Mouse (Mus musculus) frontal cortex, postnatal 25 days (tissue): ENCODE results near the gene Meis3.

Source experiments
- DNase-seq, 2 experiments: peaks; one replicate each; pipeline ENCODE4 v3.0.0; 2022; ENCODE audit warnings: low spot score in 2 of 2

The Meis3 gene

DNA sequence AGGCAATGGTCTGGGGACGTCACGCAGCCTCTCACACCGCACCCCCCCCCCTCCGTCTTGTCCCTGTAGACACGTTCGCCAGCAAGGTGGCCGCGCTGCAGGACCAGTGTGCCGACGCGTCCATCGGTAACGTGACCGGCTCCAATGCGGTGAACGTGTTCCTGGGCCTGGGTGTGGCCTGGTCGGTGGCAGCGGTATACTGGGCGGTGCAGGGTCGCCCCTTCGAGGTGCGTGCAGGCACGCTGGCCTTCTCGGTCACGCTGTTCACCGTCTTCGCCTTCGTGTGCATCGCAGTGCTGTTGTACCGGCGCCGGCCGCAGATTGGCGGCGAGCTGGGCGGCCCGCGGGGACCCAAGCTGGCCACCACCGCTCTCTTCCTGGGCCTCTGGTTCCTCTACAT is 16.2 kb upstream of the Meis3 start:
- DNase-seq, result no peak

DNA sequence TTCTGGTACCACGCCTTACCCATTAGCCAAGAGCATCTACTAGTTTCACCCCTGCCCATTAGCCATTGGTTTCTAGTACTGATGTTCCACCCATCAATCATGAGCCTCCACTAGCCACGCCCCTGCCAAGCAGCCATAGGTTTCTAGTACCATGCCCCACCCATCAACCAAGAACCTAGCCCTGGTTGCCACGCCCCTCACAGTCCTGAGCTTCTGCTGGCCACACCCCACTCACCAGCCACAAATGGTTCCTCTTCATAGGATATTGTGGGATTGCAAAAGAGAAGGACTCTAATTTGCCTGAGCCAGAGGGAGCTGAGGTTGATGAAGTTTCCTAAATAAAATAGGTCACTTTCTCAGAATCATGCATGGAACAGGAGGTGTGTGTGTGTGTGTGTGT is 14.2 kb upstream of the Meis3 start:
- DNase-seq, result no peak

DNA sequence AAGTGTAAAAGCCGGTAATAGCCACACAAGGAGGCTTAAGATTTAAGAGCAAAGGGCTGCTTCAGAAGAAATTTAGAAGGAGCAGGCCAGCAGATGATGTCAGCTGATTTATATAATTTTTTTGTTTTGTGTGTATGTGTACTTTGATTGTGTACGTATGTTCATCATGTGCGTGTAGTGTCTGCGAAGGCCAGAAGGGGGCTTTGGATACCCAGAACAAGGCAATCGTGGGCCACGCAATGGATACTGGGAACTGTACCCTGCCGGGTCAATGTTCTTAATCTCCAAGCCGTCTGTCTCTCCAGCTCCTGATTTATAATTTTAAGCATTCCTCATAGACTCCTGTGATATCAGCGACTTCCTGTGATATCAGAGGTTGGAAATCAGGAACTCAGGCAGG is 13.6 kb upstream of the Meis3 start:
- DNase-seq, result no peak

DNA sequence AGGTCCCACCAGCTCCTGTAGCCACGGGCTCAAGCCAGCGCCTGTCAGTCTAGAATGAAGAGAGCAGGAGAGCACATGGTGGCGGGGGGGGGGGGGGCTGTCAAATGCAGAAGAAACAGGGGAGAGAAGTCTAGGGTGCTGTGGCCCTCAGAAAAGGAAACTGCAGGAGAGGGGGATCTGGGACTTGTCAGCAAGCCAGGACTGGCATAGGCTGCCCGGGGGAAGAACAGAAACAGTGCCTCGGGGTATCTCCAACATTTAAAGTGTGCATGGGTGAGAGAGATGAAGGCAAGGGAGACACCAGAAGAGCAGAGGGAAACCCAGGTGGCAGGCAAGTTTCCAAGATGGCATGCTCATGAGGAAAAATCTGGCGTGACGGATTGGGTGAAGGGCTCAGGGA is 12.9 kb upstream of the Meis3 start:
- no peak for DNase-seq

DNA sequence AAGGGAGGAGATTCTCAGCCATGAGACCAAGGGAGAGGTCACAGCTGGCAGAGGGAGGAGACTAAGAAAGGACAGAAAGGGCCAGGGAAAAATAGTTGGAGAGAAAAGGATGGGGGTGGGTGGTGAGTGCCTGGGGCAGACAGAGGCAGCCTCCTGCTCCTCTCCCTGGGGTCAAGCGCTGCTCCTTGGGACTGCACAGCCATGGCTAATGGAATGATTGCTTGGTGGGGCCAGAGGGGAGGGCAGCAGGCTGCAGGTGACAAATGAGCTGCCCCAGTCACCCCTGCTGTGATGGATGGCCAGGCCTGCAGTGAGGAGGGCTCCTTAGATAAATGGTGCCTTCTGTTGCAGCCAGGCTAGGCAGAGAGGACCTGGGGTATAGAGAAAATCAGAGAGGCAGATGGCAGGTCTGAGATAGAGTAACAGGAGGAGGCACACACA is 2.7 kb upstream of the Meis3 start:
- no peak for DNase-seq

DNA sequence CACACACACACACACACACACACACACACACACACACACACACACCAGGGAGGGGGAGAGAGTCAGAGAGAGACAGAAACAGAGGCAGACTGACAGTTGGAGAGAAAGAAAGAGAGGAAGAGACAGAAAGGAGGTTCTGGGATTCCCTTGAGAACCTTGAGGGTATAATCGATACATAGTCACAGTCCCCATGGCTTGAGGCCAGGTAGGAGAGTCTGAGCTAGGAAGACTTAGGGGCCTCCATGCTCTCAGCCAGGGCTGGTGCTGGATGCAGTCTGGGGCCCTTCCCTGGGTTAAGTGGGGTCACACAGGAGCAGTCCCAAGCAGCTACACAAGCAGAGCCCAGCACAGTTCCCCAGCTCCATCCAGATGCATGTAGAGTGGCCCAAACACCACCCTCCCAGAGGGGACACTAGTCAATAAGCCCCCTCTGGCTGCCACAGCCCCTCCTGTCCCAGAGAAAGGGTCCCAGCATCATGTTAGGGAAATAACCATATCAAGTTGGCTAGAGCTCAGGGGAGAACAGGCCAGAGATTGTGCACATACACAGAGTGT is 2.2 kb upstream of the Meis3 start:
- no peak for DNase-seq

DNA sequence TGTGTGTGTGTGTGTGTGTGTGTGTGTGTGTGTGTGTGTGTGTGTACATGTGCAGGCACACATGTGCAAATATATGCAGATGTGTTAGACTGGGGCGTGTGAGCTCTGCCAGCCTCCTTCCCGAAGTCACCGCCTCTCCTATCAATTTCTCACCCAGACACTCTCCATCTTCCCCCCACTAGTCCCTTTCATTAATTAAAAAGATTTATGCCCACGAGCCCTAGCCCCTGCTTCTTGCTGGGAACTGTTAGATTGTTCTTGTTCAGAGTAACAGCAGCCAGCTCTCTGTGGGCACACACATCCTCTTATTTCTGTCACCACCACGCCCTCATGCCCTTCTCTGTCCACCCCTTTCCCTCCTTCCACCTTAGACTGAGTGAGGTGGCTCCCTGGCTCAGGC is 1.7 kb upstream of the Meis3 start:
- no peak for DNase-seq

DNA sequence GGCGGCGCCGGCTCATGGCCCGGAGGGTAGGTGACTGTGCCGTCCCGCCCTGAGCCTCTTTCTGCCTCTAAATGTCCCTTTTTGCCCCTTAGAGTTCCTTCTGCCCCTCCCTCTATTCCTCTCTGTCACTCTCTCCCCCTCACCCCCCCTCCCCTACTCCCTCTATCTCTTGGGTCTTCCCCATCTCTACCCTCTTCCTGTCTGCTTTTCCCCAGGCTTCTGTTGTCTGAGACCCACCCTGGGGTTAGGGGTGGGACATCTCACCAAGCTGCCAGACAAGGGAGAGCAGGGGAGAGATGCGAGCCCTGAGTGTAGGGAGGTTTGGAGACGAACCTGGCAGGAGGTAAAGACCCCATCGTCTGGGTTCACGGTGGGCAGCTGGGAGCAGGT is 647 bp downstream of the Meis3 start:
- DNase-seq, result no peak

DNA sequence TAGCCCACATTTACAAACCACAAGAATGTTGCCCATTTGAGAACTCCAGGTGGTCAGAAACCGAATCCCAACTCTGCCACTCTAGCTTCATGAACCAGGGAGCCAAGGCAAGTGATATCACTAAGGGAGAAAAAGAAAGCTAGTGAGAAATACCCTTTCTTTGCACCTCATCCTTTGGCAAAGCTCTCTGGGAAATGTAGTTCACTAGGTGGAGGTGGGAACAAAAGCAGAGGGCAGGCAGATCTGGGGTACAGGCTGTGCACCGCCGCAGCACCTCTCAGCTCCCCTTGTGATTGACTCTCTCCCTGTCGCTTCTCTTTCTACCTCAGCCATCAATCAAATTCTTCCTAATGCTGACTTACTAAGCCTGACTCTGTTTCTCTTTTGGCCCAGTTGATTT is 3.2 kb downstream of the Meis3 start:
- DNase-seq, result no peak

DNA sequence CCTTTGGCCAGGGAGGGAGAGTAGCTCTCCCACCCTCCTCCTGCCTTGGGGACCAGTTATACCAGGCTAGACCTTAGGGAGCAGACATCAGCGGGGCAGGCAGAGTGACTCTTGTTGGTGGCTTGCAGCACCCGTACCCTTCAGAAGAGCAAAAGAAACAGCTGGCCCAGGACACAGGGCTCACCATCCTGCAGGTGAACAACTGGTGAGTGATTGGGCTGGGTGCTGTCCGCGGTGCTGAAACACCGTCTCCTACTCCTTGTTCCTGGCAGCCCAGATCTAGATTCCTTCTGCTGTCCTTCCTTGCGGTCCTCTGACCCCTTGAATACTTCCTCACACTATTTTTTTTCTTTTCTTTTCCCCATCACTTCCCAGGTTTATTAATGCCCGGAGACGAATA is 8.8 kb downstream of the Meis3 start:
- no peak for DNase-seq

DNA sequence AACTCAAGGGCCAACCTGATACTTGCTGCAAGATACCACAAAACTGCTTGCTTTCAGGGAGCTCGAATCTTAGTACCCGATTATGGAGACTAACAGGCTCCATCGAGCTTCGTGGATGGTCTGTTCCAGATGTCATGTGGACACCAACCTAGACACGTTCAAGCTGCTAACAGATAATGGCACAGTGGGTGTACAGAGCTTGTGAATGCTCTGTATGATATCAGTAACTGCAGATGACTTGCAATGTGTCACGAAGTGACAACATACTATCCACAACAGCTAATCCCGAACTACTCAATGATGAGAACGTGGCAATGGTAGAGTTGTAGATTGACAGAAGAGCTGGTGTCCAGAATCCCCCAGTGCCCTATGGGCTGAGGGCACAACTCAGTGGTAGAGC is 12.6 kb downstream of the Meis3 start:
- DNase-seq, result no peak

DNA sequence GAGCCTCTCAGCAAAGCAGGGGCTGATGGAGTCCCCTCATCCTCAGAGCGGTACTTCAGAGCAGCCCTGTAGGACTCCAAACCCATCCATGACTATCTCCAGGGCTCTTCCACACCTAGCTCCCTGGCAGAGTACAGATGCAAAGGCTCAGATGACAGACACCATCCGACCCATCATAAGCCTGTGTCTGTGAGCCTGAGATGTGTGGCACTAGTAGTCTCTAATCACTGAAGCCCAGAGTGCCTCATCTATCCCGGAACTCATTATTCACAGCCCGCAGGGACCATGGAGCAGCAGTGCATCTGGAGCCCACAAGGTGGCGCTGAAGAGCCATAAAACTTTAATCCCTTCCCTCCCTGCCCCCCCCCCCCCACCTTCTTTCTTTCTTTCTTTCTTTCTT is 17.4 kb downstream of the Meis3 start:
- DNase-seq, result peak; percentile 83 to 84

DNA sequence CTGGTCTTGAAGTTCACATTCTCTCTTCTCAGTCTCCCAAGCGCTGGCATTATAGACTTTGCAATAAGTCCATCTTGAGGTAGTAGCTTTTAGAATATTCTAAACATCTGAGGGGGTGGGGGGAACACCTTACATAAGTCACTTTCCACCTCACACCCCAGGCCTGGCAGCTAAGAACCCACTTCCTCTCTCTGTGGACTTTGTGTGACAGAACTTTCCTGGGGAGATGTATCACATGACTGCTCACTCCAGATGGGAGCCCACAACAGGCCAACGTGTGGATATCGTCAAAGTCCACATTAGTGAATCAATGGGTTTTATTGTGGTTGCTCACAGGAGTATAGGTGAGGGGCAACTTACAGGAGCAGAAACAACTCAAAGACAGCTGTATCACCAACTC is 18.8 kb downstream of the Meis3 start:
- DNase-seq, result no peak

DNA sequence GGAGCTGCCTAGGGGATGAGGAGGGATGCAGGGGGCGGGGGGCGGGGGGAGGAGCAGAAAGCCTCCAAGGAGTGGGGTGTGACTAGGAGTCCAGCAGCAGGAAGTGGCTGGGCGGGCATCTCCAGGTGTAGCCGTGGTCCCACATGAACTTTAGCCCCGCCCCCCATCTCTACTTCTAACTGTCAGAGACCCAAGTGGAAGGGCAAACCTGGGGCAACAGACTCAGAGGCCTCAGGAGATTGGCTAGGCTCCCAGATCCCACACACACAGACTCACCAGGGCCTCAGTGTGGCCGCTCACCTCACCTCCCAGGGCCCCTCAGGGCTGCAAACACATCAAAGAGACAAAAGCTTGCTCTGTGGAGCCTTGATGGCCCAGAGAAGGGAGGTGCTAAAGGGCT is 21.7 kb downstream of the Meis3 start:
- no peak for DNase-seq

DNA sequence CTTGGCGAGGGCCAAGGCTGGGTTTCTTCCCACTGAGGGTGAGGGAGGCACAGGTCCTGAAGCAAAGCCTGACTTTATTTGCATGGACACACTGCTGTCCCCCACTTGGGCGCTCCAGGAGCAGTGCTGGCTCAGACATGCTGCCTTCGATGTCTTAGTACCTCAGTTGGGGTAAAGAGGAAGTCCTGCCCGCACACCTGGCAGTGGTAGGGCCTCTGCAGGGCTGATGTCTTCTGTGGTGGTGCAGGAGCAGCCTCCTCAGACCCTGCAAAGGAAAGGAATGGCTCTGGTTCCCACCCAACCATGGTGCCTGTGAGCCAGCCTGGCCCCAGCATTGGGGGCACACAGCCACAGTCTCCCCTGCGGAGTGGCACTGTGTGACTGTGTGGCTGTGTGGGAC is 22.3 kb downstream of the Meis3 start:
- DNase-seq, result no peak

DNA sequence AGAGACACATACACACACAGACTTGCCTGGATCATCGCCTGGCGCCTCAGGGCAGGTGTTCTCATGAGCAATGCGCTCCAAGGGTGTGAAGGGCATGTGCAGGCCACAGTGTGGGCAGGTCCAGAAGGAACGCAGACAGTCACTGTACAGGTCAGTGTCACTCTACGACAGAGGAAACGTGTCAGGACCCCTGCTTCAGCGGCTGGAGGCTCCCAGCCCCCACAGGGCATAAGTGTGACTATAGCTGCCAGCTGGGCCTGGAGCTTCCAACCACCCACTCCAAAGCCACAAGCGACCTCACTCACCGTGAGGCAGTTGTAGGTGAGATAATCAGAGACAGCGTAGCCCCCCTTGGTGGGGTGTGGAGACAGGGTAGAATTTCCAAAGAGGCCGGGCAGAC is 23.6 kb downstream of the Meis3 start:
- no peak for DNase-seq

DNA sequence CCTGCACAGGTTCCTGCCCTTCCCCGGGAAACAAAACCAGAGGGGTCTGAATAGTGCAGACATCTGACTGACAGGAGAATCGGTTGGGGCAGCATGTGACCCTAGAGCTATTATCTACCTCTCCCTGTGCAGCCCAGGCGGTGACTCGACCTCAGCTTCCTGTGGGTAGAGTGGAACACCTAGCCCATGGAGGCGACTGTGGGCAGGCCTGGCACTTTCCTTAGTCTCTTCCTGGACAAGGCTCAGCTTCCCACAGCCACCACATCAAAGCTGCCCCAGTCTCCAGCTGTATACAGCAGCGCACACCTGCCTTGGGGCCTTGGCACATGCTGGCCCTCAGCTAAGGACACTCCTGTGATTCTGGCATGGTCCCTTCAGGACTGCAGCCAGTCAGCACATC is 26.2 kb downstream of the Meis3 start:
- DNase-seq, result no peak

DNA sequence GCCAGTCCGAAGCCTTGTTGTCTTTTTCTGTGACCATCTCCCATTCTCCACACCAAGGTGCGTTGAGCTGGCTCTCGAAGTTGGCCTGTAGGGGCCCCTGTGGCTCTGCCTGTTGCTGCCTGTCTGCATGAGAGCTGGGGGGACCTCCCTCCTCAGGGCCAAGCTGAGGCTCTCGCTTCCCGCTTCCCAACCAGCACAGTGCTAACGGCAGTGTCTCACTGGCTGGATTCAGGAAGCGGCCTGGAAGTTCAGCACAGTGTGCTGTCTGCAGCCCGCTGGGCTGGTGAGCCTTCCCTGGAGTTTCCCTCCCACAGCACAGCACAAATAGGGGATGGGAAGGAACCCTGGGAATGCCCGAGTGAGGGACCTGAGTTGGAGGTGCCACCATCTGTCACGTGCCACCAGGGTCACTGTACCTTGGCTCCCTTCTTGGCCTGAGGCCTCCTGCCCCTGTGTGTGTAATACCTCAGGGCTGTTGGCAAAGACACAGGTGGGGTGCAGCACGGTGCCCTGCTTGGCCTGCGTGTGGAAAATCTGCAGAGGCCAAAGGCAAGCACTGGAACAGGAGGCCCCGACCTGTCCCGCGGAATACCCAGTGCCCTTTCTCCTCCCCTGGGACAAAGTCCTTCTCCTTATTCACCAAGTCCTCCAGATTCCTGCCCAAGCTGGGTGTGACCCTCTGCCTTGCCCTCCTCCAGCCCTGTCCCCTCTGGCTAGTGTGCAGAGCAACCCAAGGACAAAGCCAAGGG is 28.0 kb downstream of the Meis3 start:
- no peak for DNase-seq

DNA sequence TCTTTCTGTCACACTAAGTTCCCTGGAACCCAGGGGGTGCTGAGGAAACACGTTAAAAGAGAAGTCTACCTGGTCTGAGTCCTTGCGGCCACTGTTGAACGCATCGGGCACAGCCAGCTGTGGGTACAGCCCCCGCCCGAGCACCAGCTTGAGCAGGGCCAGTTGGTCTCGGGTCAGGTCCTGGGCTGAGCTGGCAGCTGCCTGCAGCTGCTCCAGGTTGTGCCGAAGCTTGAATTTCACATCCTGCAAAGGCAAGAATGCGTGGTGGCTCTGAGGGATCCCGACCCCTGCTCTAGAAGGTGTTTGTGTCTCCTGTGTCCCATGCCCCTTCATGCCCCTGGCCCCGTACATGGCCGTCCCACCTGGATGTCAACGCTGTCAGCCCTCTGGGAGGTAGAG is 28.6 kb downstream of the Meis3 start:
- no peak for DNase-seq

DNA sequence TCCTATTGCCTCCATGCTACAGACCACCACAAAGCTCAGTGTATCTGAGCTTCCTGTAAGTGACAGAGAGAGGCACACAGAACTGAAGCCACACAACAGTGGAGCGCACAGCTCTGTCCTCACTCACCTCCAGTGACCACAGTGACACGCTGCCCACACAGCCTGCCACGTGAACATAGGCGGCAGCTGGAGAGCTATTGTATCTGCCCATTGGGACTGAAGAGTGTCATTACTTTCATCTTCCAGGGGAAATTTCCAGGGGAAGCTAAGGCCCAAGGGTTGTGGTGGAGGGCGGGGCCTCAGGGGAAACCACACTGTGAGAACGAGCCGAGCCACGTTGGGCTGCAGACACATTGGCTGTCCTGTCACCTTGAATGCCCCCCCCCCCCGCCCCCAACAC is 29.9 kb downstream of the Meis3 start:
- no peak for DNase-seq

DNA sequence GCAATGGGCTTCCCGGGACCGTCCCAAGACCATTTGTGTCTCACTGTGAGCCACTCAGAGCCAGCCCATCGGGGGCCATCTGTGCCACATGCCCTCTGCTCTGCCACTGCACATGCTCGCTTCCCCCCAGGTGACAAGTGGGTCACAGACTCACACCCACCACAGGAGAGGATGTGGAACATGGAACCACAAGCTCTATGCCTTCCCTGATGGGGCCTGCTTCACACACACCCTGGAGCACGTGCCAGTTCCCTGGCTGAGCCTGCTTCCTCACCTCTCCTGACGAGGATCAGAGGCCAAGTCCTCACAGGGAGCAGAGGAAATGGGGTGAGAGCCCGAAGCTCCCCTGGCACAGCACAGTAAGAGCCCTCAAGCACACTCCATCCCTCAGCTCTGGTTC is 32.2 kb downstream of the Meis3 start:
- DNase-seq, result no peak

DNA sequence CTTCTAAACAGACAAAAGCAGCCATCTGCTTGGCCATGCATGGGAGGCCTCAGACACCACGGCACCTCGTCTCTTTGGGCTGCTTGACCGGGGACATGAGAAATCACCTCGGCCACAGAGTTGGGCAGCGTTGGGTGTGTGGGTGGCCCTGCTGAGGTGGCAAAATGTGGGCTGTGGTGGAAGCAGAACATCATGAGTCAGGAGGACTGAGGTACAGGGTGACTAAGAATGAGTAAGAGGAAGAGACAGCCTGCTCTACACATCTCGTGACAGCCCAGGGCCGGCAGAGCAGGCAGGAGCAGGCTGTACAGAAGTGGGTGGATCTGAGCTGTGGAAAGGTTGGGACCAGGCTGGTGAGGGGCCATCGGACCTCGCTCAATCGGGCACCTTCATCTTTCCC is 32.6 kb downstream of the Meis3 start:
- peak in 1 of 2 experiments; percentile 25 for DNase-seq

DNA sequence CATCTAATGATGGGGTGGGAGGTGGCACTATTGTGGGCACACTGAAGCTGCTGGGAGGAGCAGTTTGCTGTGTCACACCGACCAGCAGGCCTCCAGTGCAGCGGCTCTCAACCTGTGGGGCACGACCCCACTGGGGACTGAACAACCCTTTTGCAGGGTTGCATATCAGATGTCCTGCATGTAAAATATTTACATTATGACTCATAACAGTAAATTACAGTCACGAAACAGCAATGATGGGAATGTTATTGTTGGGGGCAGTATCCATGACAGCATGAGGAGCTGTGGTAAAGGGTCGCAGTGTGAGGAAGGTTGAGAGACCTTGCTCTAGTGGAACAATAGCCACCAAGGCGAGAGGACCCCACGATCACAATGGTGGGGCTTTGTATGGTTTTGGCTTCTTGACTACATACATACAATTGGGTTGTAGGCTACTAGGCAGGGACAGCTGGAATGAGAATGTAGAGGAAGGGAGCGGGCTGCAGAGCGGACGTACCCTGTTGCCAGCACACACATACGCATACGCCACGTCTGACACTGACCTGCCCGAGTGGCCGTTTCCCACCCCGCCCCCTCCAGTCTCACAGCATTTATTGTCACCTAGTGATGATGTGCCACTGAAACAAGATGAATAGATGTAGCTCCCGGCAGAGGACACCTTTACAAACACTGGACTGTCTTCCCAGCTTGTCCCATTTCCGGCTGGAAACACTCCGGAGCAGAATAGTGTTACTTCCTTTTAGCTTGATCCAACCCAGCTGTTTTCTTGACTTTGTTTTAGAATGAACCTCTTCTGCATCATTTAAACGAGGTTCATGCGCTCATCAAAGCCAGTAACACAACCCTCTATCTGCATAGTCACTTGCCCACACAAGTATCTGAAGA is 34.1 kb downstream of the Meis3 start:
- DNase-seq, result no peak
